Mouse (Mus musculus) thymus, adult 2 months (tissue): ENCODE results near the gene Pde8a.

Source experiments
- CTCF ChIP-seq: fragments of 200-500 bp; IDR thresholded peaks from 2 replicates; pipeline ENCODE4 v1.5.1; 2012; ENCODE audit warnings: mild to moderate bottlenecking, control low read depth, low read length, moderate library complexity, borderline replicate concordance; ENCODE audit not compliant: control insufficient read depth, poor library complexity, insufficient read depth; ENCODE audit errors: extremely low read depth
- POLR2A ChIP-seq: fragments of 200-500 bp; IDR thresholded peaks from 2 replicates; pipeline ENCODE4 v1.6.1; 2012; ENCODE audit warnings: mild to moderate bottlenecking, low read length, control low read depth, moderate library complexity; ENCODE audit not compliant: control insufficient read depth, poor library complexity, insufficient read depth; ENCODE audit errors: extremely low read depth

- TF ChIP-seq CTCF (no peak), POLR2A (no peak)
Measured at GRCm38 (mm10) chr7:81298206-81298605, 84.8 kb downstream of the Pde8a start.
